Mouse (Mus musculus): ENCODE measurements at regions not wholly inside any gene's neighbourhood (a gene's known extent, or its start where the extent isn't known, plus 50 kb on each side); places are given as distances from the start of the nearest gene placed in this dataset.

DNA sequence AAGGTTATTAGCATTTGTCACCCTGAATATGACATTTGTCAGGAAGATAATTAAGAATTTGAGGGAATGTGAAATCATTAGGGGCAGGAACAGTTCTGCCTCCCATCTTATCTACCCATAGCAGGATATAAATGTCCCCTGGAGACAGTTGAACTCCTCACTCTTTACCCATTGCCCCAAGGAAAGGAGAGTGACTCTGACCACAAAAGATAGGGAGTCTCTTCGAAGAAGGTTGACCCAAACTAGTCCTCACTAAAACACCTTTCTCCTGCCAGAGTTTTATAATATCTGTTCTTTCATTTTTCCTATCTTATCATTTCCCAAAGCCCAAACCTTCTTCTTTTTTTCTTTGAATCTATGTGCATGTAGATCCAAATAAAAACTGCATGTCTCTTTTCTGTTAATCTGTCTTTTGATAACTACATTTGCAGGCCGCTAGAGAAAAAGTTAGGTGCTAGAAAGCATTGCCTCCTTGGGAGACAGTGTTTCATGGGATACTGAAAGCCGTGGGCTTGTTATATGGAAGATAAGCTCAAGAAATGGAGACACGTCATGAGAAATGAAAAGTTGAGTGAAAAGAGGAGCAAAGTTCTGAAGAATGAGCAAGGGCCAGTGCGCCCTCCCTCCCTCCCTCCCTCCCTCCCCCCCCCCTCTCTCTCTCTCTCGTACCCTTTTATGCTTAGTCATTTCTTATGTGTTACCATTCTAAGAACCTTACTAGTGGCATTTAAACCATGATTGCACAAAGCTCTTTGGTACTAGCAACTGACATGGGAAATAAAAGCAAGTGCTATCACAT lies 341.6 kb downstream of the Rnd3 start:
- intact Hi-C loops (cut with DNase I): no loop called here

DNA sequence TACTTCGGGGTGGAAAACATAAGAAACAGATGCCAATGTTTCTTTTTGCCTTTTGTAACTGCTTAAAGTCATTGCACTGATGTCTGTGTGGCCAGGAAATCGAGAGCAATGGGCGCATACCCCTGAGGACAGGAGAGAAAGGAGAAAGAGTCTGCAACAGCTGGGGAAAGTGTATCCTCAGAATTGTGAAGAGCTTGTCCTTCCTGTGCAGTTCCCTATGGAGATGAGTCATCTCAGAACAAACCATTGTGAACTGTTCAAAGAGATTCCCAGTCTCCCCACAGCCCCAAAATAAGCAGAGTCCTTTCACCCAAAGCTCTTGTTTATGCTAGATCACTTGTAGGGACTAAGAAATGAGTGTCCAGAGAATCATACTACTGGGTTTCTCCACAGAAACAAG lies 343.3 kb downstream of the Rnd3 start:
- no peak for DNase-seq
- intact Hi-C loops (cut with DNase I): no loop called here

More for the DNA sequence above, 341.6 kb downstream of the Rnd3 start:
- no peak for DNase-seq

DNA sequence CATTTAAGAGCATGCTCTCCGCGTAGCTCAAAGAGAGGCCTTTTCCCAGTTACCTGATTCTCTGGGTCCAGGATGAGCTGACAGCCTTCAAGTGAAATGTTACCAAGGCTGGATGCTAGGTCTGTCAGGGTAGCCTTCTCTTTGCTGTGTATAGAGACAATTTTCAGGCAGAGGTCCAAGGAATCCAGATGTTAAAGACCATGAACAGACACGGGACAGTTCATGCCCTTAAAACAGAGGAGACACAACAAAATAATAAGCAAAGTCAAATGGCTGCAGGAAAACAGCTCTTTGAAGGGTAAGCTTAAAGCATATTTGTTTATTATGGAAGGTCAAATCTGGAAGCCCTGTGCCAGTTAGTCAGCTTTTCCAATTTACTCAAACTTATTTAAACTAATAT lies 352.8 kb downstream of the Rnd3 start:
- no peak for DNase-seq
- intact Hi-C loops (cut with DNase I): no loop called here

DNA sequence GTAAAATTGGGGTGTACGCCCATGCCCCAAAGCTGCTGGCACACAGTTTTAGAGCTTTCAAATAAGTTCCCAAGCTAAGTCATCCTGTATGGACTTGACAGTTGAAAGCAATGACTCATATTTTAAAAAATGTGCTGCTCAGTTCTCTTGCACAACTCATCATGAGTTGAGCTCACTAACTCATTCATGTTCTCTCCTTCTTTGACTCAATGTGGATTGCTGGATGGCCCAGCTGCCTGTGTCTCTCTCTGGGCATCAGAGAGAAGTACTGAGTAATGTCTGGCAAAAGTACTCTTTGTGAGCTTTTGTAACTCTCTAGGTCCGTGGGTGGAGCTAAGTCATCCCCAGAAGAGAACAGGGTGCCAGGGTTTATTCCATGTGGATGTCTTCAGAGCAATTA lies 355.3 kb downstream of the Rnd3 start:
- peak; percentile 24 to 34 for DNase-seq
- intact Hi-C loops (cut with DNase I): no loop called here

DNA sequence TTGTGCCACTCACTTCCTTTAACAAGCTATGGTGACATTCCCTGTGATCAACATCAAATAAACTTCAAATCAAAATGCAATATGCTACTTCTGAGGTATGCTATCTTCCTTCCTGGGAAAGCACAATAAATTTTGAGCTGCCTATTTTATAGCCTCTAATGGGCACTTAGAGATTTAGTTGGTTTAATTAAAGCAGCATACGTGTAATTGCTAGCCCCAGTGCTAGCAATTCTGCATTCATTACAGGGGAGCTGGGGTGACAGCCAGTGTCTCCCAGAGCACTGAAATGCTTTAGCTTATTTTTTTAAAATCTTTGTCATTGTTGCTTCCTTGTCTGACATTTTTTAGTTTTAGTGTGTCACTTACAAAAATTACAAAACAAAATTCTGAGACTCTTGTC lies 355.8 kb downstream of the Rnd3 start:
- intact Hi-C loops (cut with DNase I): no loop called here

DNA sequence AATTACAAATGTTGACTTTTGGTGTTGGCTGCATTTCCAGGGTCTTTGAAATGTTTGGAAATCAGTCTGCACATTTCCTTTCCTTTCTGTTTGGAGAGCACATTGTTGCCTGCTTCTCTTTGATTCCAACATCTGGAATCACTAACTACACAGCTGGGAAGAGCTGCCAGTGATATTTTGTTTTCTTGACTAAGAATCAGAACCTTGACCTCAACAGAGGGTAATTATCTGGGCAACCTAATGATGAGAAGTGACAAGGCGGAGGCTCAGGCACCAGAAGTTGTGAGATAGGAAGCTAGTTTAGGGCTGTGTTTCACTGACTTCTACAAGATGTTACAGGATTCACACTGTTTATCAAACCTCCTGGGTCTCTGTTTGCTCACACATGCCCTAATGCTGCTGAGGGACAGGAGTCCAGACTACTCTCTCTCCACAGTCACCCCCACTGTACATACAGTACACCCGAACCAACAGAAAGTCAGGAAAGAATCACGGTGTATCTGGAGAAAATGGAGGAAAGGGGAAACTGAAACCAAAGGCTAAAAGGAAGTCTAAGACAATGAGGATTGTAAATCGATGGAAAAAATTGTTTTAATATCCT lies 359.8 kb downstream of the Rnd3 start:
- intact Hi-C loops (cut with DNase I): no loop called here

More for the DNA sequence above, 355.8 kb downstream of the Rnd3 start:
- DNase-seq: no peak

DNA sequence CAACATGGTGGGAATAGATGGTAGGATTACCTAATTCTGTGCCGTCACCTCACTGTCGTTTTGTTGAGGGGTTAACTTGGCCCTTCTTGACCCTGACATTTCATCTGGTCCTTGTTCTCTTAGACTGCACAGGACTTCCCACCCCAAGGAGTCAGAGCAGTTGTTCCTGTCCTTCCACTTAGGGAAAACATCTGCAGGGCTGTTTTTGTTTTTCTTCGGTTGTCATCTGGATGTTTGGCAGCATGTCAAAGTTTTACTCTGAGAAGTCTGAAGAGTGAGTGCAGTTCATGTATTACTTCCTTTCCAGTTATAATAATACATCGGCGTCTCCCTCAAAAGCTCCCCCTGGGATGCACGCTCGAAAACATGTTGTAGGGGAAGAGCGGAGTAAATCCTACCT lies 376.8 kb downstream of the Rnd3 start:
- intact Hi-C loops (cut with DNase I): no loop called here
- no peak for DNase-seq

More for the DNA sequence above, 359.8 kb downstream of the Rnd3 start:
- no peak for DNase-seq

DNA sequence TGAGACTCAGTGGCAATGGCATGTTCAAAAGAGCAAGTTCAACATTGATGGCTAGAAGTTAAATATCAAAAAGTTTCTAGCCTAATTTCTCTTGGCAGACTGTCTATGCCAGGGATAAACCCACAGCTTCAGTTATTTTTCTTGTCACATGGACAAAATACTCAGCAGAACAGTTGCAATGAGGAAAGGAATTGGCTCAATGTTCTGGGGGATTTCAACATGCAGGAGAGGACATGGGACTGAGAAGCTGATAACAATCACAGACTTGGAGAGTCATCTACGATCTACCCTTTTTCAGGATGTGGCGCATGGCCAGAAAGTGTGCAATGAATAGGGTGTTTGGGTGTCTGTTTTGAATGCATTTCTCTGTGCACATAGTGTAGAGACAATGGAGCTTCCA lies 389.9 kb downstream of the Rnd3 start:
- intact Hi-C loops (cut with DNase I): no loop called here
- DNase-seq: no peak

DNA sequence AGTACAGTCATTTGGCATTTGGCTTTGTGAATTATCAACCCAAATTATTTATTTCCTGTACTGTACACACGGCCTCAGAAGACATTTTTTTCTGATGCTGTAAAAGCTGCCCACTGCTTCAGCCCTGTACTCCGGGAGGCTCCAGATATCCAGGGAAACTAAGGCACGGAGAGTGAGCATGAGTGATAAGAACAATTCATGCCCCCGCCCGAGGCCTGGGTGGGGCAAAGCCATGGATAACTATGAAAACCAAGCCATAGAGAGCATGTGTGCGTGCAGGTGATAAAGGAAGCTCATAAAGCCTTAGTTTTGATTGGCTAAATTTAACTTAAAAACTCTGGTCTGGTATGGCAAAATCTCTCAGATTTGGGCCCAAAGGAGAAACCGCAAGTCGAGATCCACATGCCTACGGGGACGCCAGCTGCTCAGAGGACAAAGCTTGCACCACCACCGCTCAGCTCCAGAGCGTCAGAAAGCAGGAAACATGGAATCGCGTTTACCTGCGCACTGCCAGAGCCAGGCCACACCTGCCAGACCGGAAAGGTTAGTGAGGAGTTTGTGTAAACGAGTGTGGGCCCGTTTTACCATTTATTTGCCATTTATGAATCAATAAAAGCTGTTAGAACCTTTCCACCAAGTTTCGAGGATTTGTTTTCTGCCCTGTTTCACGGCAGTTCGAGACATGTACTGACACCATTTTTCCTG lies 390.9 kb downstream of the Rnd3 start:
- intact Hi-C loops (cut with DNase I): no loop called here
- no peak for DNase-seq

DNA sequence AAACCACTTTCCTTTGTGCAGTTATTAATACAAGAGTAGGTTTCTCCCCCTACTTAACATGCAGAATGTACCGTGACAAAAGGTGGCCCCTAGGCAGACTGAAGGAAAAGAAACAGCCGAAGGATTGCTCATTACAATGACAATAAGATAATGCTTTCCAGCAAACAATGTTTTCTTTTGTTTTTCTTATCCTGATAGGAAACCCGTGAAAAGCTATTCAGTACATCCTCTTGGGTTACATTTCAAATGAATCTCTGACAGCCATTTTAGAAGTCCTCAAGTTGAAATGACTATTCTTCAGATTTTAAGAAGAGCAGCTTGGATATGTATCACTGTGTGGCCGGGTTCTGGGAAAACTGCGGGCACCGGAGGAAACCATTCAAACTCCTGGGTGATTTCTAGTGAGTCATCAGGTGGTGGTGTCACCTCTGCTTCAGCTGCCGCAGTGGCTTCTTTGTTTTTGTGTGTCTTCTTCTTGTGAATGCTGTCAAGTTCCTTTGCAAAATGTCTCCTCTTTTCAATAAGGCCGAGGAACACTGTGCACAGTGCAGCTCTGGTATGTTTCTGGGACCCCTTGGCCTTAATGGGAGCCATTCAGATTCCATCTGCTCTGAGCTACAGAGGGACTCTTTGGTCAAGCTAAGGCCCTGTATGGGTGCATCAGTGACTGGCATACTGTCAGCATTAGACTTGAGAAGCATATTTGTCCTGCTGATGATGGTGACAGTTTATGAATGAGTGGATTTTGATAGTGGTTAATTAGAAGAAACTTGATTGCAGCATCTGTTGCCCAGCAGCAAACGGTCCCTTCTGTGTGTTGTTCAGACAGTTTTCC lies 393.1 kb downstream of the Rnd3 start:
- DNase-seq: no peak
- intact Hi-C loops (cut with DNase I): no loop called here

DNA sequence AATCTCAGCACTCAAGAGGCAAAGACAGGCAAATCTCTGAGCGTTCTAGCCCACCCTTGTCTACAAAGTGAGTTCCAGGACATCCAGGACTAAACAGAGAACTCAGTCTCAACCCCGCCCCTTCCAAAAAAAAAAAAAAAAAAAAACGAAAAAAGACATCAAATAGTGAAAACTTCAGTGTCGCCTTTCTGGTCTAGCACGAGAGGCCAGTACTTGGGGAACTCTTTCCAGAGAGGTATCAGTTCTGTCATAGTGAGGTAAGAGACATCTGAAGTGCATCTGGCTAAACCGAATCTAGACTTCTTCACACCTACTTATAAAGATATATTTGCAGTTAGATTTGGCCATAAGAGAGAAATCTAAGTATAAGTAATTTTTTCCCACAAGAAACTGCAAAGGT lies 393.8 kb downstream of the Rnd3 start:
- no peak for DNase-seq
- intact Hi-C loops (cut with DNase I): no loop called here

DNA sequence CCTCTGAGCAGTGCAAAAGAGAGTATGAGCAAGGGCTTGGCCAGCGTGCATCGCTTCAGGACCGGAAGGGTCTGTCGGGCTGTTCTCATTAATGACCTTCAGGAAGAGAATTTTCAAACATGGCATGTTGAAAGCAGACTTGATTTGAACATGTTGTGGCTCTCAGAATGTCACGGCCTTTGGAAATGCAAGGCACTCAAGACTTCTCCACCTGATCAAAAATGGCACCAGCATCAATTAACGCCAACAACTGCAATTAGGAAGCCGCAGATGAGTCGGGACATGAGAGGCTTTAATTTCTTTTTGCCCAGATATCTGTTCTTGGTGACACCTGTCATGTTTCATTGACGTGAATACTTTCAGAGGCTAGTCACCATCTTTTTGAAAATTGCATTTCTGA lies 396.5 kb downstream of the Rnd3 start:
- intact Hi-C loops (cut with DNase I): no loop called here
- DNase-seq: no peak

DNA sequence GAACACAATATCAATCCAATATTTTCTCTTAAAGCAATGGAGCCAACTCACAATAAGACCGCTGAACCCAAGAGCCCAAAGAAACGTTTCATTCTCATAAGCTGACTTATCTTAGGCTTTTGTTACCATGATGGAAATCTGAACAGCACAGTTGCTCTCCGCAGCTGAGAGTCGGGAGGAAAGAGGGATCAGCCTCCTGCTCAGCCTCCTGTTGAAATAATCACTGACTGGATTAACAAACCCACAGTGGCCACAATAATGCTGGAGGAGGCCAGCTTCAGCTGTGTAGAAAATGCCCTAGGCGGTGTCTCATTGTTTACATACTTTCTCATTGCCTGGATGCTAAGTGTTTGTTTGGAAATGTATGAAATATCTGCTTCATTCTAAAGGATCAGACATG lies 398.1 kb downstream of the Rnd3 start:
- no peak for DNase-seq
- intact Hi-C loops (cut with DNase I): no loop called here

DNA sequence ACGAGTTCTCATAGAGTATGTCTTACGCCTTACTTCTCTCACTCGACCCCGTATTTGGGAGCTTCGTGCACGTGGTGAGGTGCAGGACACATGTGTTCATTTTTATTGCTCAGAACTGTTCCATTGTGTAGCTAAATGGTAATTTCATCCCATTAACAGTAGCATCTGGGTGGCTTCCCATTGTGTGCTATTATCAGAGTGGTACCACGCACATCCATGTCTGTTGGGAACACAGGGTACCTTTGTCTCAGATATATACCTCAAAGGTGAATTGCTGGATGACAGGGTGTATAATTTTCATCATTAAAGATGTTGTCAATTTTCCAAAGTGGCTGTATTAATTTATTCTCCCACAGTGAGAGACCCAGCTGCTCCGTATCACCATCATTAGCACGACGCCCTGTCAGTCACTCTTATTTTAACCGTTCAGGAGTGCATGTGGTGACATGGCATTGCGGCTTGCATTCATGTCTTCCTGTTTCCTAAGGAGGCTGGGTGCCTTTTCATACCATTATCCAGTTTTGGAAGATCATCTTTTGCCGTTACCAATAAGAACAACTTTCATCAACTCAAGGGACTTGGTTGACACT lies 404.2 kb downstream of the Rnd3 start:
- intact Hi-C loops (cut with DNase I): no loop called here
- DNase-seq: no peak

DNA sequence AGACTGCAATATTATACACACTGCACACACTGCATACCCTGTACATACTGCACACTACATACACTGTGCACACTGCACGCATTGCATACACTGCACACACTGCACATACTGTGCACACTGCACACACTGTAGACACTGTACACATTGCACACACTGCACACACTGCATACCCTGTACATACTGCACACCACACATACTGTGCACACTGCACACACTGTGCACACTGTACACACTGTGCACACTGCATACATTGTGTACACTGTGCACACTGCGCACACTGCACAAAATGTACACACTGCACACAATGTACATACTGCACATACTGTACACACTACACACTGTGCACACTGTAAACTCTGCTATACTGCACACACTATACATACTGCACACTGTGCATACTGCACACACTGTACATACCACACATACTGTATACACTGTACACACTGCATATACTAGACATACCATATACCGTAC lies 405.1 kb downstream of the Rnd3 start:
- no peak for DNase-seq
- intact Hi-C loops (cut with DNase I): no loop called here

DNA sequence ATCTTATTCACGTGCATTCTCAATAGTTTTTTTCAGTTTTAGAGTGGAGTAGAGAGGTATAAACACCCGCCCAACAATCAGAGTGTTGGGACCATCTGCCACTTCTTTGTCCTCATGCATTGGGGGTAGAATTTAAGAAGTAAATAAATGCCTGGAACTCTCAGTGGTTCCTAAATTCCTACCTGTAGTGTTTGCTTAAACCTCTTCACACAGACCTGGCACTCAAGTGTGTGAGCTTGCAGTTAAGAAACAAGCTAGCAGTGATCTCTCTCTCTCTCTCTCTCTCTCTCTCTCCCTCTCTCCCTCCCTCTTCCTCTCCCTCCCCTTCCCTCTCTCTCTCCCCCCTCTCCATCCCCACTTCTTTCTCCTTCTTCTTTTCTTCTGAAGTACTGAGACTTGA lies 406.5 kb downstream of the Rnd3 start:
- intact Hi-C loops (cut with DNase I): no loop called here
- no peak for DNase-seq

DNA sequence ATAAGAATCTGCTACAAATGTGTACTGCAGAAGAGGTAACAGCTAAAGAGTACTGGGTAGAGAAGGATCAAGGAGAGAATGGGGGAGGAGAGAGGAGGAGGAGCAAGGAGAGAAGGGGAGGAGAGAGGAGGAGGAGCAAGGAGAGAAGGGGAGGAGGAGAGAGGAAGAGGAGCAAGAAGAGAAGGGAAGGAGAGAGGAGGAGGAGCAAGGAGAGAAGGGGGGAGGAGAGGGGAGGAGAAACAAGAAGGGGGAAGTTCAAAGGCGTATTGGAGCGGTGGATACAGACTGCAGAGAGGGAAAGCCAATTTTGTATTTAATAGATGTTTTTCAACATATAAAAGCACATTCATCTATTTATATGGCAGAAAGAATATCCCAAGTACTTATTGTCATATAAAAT lies 407.6 kb downstream of the Rnd3 start:
- DNase-seq: no peak
- intact Hi-C loops (cut with DNase I): no loop called here

DNA sequence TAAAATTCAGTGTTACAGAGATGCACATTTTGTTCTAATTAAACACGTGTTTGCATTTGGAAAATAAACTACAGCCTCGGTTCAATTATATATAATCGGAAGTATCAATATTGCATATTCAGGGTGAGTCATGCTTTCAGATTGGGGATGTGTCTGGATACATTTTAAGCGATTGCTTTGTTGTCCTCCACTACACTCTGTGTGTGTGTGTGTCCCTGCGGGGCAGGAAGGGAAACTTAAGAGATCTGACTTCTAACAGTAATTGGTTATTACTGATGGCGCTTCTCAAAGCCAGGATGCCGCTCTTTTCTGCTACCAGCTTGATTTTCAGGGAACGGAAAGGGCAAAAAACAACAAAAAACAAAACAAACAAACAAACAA lies 409.3 kb downstream of the Rnd3 start:
- intact Hi-C loops (cut with DNase I): no loop called here
- DNase-seq: no peak

DNA sequence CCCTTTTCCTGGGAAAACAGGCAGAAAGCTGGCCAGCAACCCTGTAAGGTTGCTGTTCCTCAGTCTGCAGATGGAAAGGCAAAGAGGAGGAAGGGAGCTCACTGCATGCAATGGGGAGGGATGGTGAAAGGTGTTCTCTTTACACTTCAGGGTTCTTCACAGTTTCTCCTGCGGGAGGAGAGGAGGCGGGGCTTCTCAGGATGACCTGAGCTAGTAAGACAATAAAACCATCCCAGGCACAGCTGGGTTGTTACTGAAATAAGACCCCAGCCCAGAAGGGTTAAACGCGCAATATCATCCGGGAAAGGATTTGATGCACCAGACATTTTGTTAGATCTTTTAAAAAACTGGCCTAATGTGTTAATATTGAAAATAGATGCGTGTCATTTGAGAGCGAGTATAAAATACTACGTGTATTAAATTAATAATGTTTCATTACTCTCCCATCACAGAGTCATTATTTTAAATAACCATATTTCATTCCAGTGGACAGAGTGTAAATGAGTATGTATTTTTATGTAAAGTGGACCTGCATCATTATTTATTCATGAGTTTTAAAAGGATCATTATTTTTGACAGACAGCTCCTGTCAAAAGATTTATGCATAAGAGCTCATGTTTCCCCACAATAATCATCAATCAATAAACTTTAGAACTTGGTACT lies 409.8 kb downstream of the Rnd3 start:
- intact Hi-C loops (cut with DNase I): no loop called here
- DNase-seq: no peak

DNA sequence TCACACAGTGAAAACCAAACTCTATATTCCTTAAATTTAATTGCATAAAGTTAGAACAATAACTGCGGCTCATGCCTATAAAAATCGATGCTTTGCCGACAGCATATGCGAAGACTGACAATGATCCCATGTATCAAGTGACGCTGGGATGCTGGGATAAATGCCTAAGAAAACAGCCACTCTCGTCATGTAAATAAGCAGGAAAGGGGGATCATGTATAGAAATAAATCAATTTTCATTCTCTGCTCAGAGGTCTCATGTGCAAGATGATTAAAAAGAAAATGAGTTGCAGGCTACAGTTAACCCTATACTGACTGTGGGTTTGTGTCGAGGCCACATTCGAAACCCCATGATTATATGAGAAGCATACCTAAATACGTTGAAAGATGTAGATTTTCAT lies 411.2 kb downstream of the Rnd3 start:
- intact Hi-C loops (cut with DNase I): no loop called here
- no peak for DNase-seq
